Mouse (Mus musculus): ENCODE data around the gene Lgals4. TPM values are rescaled to one million over a fixed set of nuclear protein-coding genes. Genes with fewer than 3 reads are reported as not detected.

Gene Lgals4
- polyA plus RNA-seq, 1 experiment: 13.4 TPM

- DNase-seq (ENCODE audit: extremely low spot score in 1 of 2, low spot score in 1 of 2): peak in 1 of 2 experiments; percentile 52
These were observed 25.3 kb upstream of the Lgals4 start, which contains the start of gene Hnrnpl for GRCm38 (mm10) chr7:28808221-28808941. Hnrnpl (plus strand) TSS chr7:28808541.

DNA sequence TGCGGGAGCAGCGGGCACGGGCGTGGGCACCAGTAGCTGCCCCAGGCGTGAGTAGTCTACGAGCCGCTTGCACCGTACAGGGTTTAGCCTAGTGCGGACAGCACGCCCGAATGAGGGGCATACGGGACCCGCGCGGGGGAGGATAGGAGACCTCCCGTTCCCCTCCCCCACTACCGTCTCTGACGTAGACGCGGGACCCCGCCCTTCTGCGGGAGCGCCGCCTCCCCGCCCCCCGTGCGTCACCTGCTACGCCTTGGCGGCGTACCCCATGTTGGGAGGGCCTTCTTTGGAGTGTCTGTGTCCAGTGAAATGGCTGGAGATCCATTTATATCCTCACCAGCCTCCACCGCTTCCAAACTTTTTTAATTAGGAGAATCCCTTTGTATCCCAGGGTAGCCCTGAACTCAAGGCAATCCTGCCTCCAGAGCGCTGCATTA lies 24.7 kb upstream of the Lgals4 start:
- peak; percentile 87 to 97 for DNase-seq (ENCODE audit: extremely low spot score in 1 of 2, low spot score in 1 of 2)

DNA sequence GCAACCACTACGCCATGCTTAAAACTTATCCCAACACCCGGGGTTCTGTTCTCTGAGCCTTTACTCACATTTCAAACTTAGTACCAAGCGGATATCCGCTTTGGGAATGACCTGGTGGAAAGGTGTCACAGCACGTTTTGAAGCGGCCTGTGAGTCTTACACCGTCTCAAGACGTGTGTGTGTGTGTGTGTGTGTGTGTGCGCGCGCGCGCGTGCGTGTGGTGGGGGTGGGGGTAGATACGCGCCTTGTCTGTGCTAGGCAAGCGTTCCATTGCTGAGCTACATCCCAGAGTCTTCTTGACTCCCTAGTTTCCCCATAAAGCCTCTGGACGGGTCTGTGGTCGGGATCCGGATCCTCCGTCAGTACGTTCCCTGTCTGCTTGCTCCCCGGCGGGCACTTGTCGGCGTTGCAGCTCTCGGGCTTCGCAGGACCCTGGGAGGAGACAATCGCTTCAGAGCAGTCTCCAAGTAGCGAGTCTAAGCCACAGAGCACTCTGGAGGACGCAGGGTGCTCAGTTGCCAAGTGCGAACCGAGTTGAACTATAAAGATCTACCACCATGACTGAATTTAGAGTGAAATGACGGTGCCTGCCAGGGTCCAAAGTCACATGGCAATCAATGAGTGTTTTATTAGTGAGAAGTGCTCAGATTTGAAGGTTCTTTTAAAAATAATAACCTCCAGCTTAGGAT lies 24.1 kb upstream of the Lgals4 start:
- peak in 1 of 2 experiments; percentile 66 for DNase-seq (ENCODE audit: extremely low spot score in 1 of 2, low spot score in 1 of 2)

DNA sequence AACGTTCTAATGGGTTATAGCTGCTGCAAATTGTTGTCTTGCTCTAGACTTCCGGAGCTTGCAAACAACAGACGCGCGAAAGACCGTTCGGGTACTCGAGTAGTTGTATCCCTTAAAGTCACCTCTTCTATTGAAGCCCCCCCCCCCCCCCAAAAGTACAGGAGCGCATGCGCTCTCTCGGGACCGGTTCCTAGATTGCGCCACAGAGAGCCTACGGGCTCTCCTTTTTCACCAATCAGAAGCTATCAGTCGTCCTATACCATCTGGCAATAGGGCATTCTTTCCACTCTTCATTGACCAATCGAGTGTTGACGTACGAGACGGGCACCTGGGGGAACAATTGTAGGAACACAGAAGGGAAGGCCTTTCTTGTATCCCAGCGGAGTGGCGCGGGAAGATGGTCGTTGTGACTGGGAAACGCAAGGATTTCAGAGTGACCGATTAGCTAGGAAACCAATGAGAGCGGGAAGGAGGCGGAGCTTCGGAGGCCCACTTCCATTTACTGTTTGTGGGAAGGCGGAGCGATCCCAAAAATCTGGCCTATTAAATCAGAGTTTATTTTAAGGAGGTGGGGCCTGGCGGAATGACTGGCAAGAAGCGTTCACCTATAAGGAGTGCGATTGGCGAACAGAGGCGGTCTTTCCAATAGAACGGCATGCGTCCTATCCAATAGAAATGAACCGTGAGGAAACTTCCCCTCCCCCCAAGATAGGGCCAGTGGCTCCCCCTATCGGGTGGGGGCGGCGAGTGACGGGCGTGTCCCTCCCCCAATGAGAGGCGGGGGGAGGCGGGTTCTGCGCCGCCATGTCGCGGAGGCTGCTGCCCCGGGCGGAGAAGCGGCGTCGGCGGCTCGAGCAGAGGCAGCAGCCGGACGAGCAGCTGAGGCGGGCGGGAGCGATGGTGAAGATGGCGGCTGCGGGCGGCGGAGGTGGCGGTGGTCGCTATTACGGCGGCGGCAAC lies 23.3 kb upstream of the Lgals4 start:
- peak; percentile 100 for DNase-seq (ENCODE audit: extremely low spot score in 1 of 2, low spot score in 1 of 2)

GRCm38 (mm10) chr7:28811228-28811627 lies 22.4 kb upstream of the Lgals4 start:
- peak; percentile 78 to 93 for DNase-seq (ENCODE audit: extremely low spot score in 1 of 2, low spot score in 1 of 2)

DNA sequence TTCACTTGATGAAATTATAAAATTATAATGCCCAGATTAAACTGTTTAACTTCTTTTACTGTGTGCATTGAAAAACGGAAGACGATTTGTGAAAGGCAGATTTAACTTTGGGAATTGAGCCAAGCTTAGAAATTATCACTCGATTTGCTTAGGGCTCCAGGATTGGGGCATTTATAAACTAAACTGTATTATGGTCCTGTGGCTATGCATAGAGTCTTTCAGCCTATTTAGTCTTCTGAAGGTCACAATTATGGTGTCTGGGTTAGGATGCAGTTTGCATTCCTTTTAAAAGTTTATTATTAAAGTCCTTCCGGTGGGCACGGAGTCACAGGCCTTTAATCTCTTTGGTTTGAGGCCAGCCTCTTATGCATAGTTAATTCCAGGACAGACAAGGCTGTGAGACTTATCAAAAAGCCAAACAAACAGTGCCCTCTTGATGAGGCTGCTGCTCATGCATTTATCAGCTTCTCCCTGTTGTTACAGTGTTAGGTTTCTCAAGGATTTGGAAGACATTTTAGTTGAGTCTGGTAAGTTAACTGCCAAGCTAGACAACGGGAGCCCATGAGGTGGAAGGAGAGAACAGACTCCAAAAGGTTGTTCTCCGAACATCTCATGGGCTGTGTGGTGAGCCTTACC lies 21.9 kb upstream of the Lgals4 start:
- DNase-seq (ENCODE audit: extremely low spot score in 1 of 2, low spot score in 1 of 2): no peak

DNA sequence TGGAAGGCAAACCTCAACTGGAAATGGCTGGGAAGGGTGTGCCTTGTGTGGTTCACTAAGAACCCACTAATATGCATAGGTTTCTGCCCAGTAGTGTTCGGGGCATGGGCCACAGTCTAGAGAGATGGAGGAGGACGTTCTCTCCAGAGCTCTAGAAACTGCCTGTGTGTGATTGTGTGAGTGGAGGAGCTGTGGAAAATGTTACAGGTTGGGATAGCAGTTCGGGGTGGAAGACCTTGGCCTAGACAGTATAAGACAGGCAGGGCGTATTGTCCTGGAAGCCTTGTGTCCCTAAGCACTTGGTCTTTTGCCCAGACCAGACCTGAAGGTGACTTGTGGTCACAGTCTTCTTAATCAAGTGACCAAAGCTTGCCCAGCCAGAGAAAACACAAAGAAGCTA lies 21.2 kb upstream of the Lgals4 start:
- DNase-seq (ENCODE audit: extremely low spot score in 1 of 2, low spot score in 1 of 2): no peak

DNA sequence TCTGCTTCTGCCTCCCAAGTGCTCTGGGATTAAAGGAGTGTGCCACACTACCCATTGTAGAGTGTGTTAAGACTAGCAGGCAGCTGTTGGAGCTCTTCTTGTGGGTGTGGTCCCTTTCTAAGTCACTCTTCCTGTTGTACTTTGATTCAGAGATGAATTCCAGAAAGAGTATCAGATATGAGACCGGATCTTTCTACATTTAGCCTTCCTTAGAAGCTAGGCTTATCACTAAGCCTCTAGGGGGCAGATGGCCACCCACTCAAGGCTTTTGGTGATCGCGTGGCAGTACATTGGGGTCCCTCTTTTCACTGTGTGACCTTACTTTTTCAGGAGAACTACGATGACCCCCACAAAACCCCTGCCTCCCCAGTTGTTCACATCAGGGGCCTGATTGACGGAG lies 20.7 kb upstream of the Lgals4 start:
- DNase-seq (ENCODE audit: extremely low spot score in 1 of 2, low spot score in 1 of 2): no peak

DNA sequence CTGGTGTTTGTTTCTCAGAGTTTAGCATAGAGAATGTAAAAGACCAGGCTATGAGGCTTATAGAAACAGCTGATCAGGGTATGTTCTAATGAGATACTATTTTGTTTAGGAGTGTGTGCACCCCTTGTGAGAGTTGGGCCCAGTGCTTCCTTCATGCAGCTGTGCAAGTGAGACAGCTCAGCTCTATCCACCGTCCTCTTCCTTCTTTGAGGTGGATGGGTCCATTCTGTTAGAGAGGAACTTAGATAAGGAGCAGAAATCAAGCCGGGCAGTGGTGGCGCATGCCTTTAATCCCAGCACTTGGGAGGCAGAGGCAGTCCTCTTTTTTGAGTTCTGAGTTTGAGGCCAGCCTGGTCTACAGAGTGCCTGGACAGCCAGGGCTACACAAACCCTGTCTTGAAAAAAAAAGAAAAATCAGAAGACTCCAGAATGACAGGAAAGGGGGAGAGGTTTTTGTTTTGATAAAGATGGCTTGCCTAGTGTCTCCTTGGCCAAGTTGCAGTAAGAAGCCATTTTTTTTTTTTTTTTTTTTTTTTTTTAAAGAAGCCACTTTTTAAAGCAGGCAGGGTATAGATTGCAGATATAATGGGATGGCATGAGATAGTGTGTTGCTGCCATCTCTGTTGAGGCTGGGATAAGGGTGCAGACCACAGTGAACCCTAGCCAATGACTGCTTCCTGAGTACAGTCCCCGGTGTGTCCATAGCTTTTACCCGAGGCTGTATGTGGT lies 19.2 kb upstream of the Lgals4 start:
- no peak for DNase-seq (ENCODE audit: extremely low spot score in 1 of 2, low spot score in 1 of 2)

DNA sequence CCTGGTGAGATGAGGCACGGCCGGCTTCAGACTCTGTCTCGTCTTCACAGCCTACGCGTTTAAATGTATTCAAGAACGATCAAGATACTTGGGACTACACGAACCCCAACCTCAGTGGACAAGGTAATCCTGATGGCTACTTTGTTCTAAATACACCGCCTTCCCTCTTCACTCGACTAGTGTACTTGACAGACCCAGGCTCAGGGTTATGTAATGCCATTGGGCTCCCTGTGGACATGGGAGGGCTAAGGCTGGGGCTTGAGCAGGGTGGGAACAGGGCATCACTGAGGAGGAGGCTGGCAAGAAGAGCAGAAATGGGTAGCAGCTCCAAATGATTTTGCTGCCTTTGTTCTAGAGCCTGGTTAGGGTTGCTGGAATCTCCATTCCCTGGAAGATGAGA lies 18.4 kb upstream of the Lgals4 start:
- DNase-seq (ENCODE audit: extremely low spot score in 1 of 2, low spot score in 1 of 2): no peak

DNA sequence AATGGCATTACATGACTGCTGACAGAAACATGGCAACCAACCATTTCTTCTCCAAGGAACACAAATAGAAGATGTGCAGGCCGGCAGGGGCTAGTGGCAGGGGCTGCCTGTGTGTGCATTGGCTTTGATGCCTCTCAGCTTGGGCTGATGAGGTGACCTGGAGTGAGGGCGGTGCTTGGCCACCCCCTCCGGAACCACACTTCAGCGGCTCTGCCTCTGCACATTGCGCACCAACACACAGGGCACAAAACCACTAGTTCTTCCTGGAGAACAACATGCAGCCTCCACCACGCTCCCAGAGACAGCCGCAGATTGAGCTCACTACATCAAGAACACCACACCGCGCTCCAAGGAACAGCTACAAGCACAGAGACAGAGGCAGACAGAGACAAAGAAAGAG lies 17.5 kb upstream of the Lgals4 start:
- DNase-seq (ENCODE audit: extremely low spot score in 1 of 2, low spot score in 1 of 2): no peak

DNA sequence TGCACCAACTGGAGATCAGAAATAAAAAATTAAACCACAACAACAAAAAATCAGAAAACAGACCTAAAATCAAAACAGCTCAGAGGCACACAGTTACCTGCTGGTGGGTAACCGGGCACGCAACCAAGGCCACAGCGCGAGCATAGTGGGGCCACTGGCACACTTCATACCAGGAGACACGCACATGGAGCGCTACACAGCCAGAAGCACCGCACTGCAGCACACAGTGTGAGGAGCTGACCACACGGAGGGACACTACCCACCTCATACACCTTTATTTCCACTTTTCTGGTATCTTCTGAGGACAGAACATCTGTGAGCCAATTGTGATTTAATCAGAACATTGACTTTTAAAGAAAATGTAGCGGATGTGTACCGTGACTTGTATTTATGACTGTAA lies 16.7 kb upstream of the Lgals4 start:
- DNase-seq (ENCODE audit: extremely low spot score in 1 of 2, low spot score in 1 of 2): no peak

- no peak for DNase-seq (ENCODE audit: extremely low spot score in 1 of 2, low spot score in 1 of 2)
These were observed 16.1 kb upstream of the Lgals4 start for GRCm38 (mm10) chr7:28817524-28817923.

DNA sequence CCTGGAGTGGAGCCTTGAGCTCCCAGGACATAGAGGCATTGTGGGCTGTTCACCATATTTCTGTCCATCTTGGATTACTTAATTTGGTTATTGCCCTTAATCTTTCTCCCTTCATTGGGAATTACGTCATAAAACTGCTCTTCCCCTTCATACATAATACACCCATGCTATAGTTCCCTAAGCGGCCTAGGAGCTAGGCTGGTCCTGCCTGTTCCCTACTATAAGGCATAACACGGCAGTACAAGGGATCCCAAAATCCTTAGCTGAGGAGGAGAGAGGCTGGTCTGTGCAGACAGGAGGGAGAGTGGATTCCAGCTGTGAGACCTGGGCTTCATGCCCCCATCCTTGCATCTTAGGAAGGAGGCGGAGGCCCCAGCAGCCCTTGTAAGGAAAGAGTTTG lies 15.7 kb upstream of the Lgals4 start:
- no peak for DNase-seq (ENCODE audit: extremely low spot score in 1 of 2, low spot score in 1 of 2)

DNA sequence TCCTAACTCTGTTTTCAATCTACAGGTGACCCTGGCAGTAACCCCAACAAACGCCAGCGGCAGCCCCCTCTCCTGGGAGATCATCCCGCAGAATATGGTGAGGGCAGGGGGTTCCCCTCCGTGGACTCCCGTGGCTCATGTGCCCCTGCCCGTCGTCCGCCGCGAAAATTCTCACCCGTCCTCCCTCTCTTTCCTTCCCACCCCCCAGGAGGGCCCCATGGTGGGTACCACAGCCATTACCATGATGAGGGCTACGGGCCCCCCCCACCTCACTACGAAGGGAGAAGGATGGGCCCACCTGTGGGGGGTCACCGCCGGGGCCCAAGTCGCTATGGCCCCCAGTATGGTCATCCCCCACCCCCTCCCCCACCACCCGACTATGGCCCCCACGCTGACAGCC lies 15.2 kb upstream of the Lgals4 start:
- DNase-seq (ENCODE audit: extremely low spot score in 1 of 2, low spot score in 1 of 2): no peak

DNA sequence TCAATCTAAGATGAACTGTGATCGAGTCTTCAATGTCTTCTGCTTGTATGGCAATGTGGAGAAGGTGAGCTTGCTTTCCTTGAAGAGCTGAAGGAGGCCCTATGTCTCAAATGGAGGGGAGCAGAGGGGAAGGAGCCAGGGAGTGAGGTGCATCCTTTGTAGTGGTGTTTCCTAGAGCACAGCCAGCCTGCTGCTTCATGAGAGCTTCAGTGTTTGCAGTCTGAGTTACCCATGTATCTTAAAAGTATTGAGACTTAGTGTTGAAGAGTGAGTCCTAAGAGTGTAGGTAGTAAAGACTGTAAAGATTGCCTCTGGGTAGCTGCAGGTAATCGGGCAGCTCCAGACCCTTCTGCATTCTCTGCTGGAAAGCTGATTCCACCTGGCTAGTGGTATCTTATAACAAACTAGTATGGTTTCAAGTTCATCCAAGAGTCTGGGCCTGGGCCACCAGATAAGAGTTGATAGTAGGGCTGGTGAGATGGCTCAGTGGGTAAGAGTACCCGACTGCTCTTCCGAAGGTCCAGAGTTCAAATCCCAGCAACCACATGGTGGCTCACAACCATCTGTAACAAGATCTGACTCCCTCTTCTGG lies 14.7 kb upstream of the Lgals4 start:
- no peak for DNase-seq (ENCODE audit: extremely low spot score in 1 of 2, low spot score in 1 of 2)

- DNase-seq (ENCODE audit: extremely low spot score in 1 of 2, low spot score in 1 of 2): no peak
These were observed 14.1 kb upstream of the Lgals4 start for GRCm38 (mm10) chr7:28819571-28819970.

- no peak for DNase-seq (ENCODE audit: extremely low spot score in 1 of 2, low spot score in 1 of 2)
These were observed 13.0 kb upstream of the Lgals4 start for GRCm38 (mm10) chr7:28820358-28821260.

All from frontal cortex, adult 2 months (tissue).